Mouse (Mus musculus) heart, adult 2 months (tissue): ENCODE results near the gene Vars.

ENCODE experiments used
- CTCF ChIP-seq: fragments of 200-600 bp; IDR thresholded peaks from 2 replicates; pipeline ENCODE4 v1.8.1; 2022; ENCODE audit warnings: antibody characterized with exemption, mild to moderate bottlenecking, moderate library complexity
- POLR2A ChIP-seq: fragments of 200-500 bp; IDR thresholded peaks from 2 replicates; pipeline ENCODE4 v1.6.1; 2011; ENCODE audit warnings: mild to moderate bottlenecking, low read depth, low read length, control low read depth; ENCODE audit not compliant: insufficient read depth

DNA sequence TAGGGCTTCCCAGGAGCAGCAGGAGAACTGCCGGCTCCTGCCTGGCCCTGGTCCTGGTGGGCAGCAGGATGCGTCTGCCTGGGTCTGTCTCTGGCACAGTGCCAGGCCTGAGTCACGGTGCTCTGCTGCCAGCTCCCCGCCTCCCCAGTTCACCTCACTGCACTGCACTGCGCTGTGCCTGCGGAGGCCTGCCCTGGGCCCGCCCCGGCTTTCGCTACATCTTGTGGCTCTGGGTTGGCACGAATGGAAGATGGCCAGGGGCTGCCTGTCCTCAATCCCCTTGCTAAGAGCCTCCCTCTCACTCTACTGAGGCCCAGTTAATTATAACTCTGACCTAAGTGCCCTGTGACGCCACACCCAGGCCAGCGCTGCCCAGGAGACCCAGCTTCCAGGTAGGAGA, 15.6 kb downstream of the Vars start, which contains the start of gene Vwa7:
- no peak for TF ChIP-seq POLR2A
- TF ChIP-seq CTCF, result no peak
